Mouse (Mus musculus): ENCODE measurements around the gene Slc35e1.

DNA sequence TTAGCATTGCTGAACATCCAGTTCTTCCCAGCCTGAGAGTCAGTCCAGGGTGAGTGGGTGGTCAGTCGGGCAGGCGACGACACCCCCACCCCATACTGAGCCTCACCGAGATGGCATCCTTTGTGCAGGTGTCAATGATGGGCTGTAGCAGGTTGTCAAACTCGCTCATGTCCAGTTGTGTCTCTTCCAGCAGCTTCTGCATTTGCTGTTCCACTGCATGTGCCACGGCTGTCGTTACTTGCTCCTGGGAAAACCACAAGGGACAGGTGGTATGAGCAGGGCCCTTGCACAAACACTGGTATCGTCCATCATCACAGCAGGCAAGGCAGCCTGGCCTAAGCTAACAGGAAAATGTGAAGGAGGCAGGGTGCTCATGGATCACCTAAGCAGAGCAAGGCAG is 22.4 kb downstream of the Slc35e1 start:
- no peak for TF ChIP-seq TAL1 (IDR thresholded peaks at IDR 0.05; ENCODE audit: low read length)
- no peak for TF ChIP-seq GATA1 (IDR thresholded peaks at IDR 0.05; ENCODE audit: low read length)
